Mouse (Mus musculus) CH12.LX (cell line): ENCODE measurements around the gene Vps13a.

Experiments
- CTCF ChIP-seq, 2 experiments: IDR thresholded peaks in 1 of 2; conservative IDR thresholded peaks in 1 of 2; 2 replicates each; pipeline ENCODE4 v1.5.1; 2011 to 2012; ENCODE audit warnings: low read depth in 2 of 2, low read length in 2 of 2, improper control_type of control experiment in 1 of 2, inconsistent platforms in 1 of 2, mild to moderate bottlenecking in 1 of 2, moderate library complexity in 1 of 2
- EP300 ChIP-seq: IDR thresholded peaks from 2 replicates; pipeline ENCODE4 v1.6.1; 2011; ENCODE audit warnings: low read length, improper control_type of control experiment
- MAX ChIP-seq: IDR thresholded peaks from 2 replicates; pipeline ENCODE4 v1.6.1; 2011; ENCODE audit warnings: low read length, improper control_type of control experiment
- NELFE ChIP-seq: IDR thresholded peaks from 2 replicates; pipeline ENCODE4 v1.6.1; 2011; ENCODE audit warnings: low read depth, low read length, improper control_type of control experiment
- SMC3 ChIP-seq: IDR thresholded peaks from 2 replicates; pipeline ENCODE4 v1.6.1; 2011; ENCODE audit warnings: low read depth, low read length, improper control_type of control experiment

GRCm38 (mm10) chr19:16684210-16684609 lies 96.5 kb downstream of the Vps13a start:
- TF ChIP-seq EP300 (peak; percentile 31; the same call in 1 of the 2 replicates), SMC3 (no peak), CTCF (conservative IDR thresholded peaks at IDR 0.05 in 1 of 2, IDR thresholded peaks at IDR 0.05 in 1 of 2; ENCODE audit: low read depth in 2 of 2, low read length in 2 of 2) (no peak), NELFE (0 out of 2 replicates have a peak, but pooled peaks have one; percentile 10), MAX (no peak)
